Comparison of ENCODE assay signal across 8 mouse cellular contexts in the genomic region with DNA sequence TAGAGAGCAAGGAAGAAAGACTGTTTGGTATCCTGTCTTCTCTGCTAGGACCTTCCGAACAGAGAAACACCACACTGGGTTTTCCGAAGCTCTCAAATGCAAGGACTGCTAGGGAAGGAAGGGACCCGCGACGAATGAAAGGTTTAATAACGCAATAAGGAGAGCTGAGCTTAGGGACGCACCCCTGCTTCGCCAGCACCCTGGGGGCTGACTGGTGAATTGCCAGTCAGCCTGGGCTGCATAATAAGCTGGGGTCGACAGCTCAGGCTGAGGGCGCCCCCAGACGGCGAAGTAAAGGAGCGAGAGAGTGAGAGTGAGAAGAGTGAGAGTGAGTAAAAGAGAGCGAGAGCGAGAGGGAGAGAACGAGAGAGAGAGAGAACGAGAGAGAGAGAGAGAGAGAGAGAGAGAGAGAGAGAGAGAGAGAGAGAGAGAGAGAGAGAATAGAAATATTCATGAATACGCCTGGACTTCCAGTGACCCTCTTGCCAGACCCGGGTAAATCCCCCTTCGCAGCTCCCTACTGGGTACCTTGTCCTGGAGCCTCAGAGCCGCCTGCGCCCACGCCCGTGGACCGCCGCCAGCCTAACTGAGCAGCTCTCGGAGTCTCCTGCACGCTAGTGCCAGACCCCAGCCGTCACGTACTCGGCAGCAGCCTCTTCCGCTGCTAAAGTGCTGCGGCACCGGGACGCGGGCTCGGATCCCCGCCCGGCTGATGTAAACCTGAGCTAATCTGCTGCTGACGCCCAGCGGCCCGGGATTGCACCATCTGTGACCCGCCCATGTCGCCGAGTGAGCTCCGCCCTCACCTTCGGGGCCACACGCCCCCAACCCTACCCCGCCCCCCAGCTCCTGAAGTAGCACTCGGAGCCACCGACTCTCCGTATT. TPM values are rescaled to one million over a fixed set of nuclear protein-coding genes. Genes with fewer than 3 reads are reported as not detected.
DNase-seq lines count a peak whose midpoint lies in the region; ATAC-seq and TF ChIP-seq lines count a peak whose summit lies in the region.

A gene (minus strand): TSS at position 704 of the 885 bp plus-strand sequence.

- peak; percentile 80 for DNase-seq in c-Kit-positive CD71-negative TER-119-negative erythroid progenitor cells, embryonic 14.5 days (ENCODE audit: low read depth)
- DNase-seq in forebrain, embryonic 11.5 days (ENCODE audit: low spot score), result peak; percentile 89
- peak; percentile 78 to 83 for DNase-seq in kidney, postnatal 25 days
- peak; percentile 86 for DNase-seq in lung, embryonic 14.5 days
- peak; percentile 70 for DNase-seq in testis, postnatal 14 days (ENCODE audit: low spot score)

- peaks cover 38% of the 10 kb centered on the region for H3K36me3 ChIP-seq in E14TG2a.4 (ENCODE audit: insufficient read depth, low read length)
- H3K36me3 ChIP-seq in forebrain, embryonic 11.5 days (ENCODE audit: control insufficient read depth, insufficient read depth, low read length), result no peaks in the 10 kb centered on the region
- H3K36me3 ChIP-seq in heart, embryonic 16.5 days (ENCODE audit: control insufficient read depth, insufficient read depth), result no peaks in the 10 kb centered on the region
- no peaks in the 10 kb centered on the region for H3K36me3 ChIP-seq in lung, embryonic 14.5 days (ENCODE audit: insufficient read depth)

- peaks cover 80% of the 10 kb centered on the region for H3K4me1 ChIP-seq in E14TG2a.4 (replicated peaks; ENCODE audit: low read depth, low read length)
- 0 out of 2 replicates have a peak, but pooled peaks cover 6% of the 10 kb centered on the region for H3K4me1 ChIP-seq in forebrain, embryonic 11.5 days (replicated peaks; ENCODE audit: control insufficient read depth, insufficient read depth, low read length)
- H3K4me1 ChIP-seq in heart, embryonic 16.5 days (ENCODE audit: control insufficient read depth, insufficient read depth, low read length), result peaks cover 2% of the 10 kb centered on the region; the same call in 1 of the 2 replicates
- H3K4me1 ChIP-seq in lung, embryonic 14.5 days (ENCODE audit: insufficient read depth), result no peaks in the 10 kb centered on the region

- H3K9ac ChIP-seq in forebrain, embryonic 11.5 days (ENCODE audit: low read length), result peak within 1 kb of the TSS; percentile 61
- peak within 1 kb of the TSS; percentile 77 for H3K9ac ChIP-seq in heart, embryonic 16.5 days (ENCODE audit: low read length)
- peak within 1 kb of the TSS; percentile 58 for H3K9ac ChIP-seq in lung, embryonic 14.5 days

- peak; percentile 40 for TF ChIP-seq CTCF in E14TG2a.4 (conservative IDR thresholded peaks at IDR 0.05; ENCODE audit: low read length)
- peak; percentile 81 for TF ChIP-seq CTCF in lung, embryonic 14.5 days (IDR thresholded peaks at IDR 0.05; ENCODE audit: low read depth)

- peak within 1 kb of the TSS; percentile 89 for H3K4me3 ChIP-seq in E14TG2a.4 (replicated peaks; ENCODE audit: low read length)
- peak within 1 kb of the TSS; percentile 50 for H3K4me3 ChIP-seq in forebrain, embryonic 11.5 days (ENCODE audit: low read depth, low read length)
- peak within 1 kb of the TSS; percentile 69 for H3K4me3 ChIP-seq in heart, embryonic 16.5 days (ENCODE audit: low read length)
- H3K4me3 ChIP-seq in lung, embryonic 14.5 days (ENCODE audit: low read depth, low read length), result peak within 1 kb of the TSS; percentile 53

- H3K9me3 ChIP-seq in E14TG2a.4 (ENCODE audit: low read length), result no peaks in the 10 kb centered on the region
- H3K9me3 ChIP-seq in forebrain, embryonic 11.5 days (ENCODE audit: control insufficient read depth, low read length), result no peaks in the 10 kb centered on the region
- no peaks in the 10 kb centered on the region for H3K9me3 ChIP-seq in heart, embryonic 16.5 days (replicated peaks; ENCODE audit: control insufficient read depth, low read length)
- H3K9me3 ChIP-seq in lung, embryonic 14.5 days (ENCODE audit: low read depth, low read length), result no peaks in the 10 kb centered on the region

- H3K27me3 ChIP-seq in E14TG2a.4 (ENCODE audit: insufficient read depth, low read length), result no peaks in the 10 kb centered on the region
- no peaks in the 10 kb centered on the region; the same call in none of the 2 replicates for H3K27me3 ChIP-seq in forebrain, embryonic 11.5 days (ENCODE audit: control insufficient read depth, insufficient read depth, low read length)
- no peaks in the 10 kb centered on the region for H3K27me3 ChIP-seq in heart, embryonic 16.5 days (ENCODE audit: control insufficient read depth, insufficient read depth, low read length)
- H3K27me3 ChIP-seq in lung, embryonic 14.5 days (ENCODE audit: insufficient read depth, low read length), result no peaks in the 10 kb centered on the region

- ATAC-seq in forebrain, embryonic 11.5 days (replicated peaks; ENCODE audit: low FRiP score), result peak; percentile 87
- ATAC-seq in heart, embryonic 16.5 days (replicated peaks; ENCODE audit: extremely low read depth, insufficient read depth, low FRiP score), result peak; percentile 84
- ATAC-seq in lung, embryonic 14.5 days (ENCODE audit: insufficient read depth), result peak; percentile 85
- ATAC-seq in neutrophil, adult 5-6 weeks (ENCODE audit: extremely low read depth, insufficient number of reproducible peaks, low FRiP score, poor library complexity, severe bottlenecking), result peak; percentile 81

- peak within 1 kb of the TSS; percentile 95 for H3K4me2 ChIP-seq in forebrain, embryonic 11.5 days (ENCODE audit: low read depth, low read length, severe bottlenecking)
- peak within 1 kb of the TSS; percentile 92 for H3K4me2 ChIP-seq in heart, embryonic 16.5 days (ENCODE audit: low read depth, low read length)
- peak within 1 kb of the TSS; percentile 92 for H3K4me2 ChIP-seq in lung, embryonic 14.5 days

- under 1% methylated on average over 51 of the region's 52 CpGs for WGBS in forebrain, embryonic 11.5 days
- WGBS in heart, embryonic 16.5 days, result 1% methylated on average over 50 of the region's 52 CpGs
- WGBS in lung, embryonic 14.5 days, result under 1% methylated on average over 52 of the region's 52 CpGs

- no peak within 1 kb of the TSS for H3K27ac ChIP-seq in forebrain, embryonic 11.5 days (ENCODE audit: low read depth, low read length)
- H3K27ac ChIP-seq in heart, embryonic 16.5 days (ENCODE audit: low read length), result peak within 1 kb of the TSS; percentile 54
- H3K27ac ChIP-seq in lung, embryonic 14.5 days (ENCODE audit: low read depth), result no peak within 1 kb of the TSS

RNA-seq across cellular contexts. Expression of the gene that starts here (rescaled TPM):
- 1.3 and 2.1 TPM in 2 replicates for polyA plus RNA-seq in forebrain, embryonic 11.5 days (2014; fragmentation: Nextera tagmentation; extraction: Ambion mirVana)
- 3.3 and 3.8 TPM in 2 replicates for polyA plus RNA-seq in heart, embryonic 16.5 days (2015; fragmentation: Nextera tagmentation; extraction: Ambion mirVana)
- polyA plus RNA-seq in lung, embryonic 14.5 days (2014; fragmentation: Nextera tagmentation; extraction: Ambion mirVana), result 2.2 and 2.7 TPM in 2 replicates
- total RNA-seq in neutrophil, adult 5-6 weeks (2017), result 0.37 and 2.1 TPM in 2 replicates
